Mouse (Mus musculus): Measurements from ENCODE around the gene Synm. TPM values are rescaled to one million over a fixed set of nuclear protein-coding genes. Genes with fewer than 3 reads are reported as not detected.
A peak's percentile ranks its signal among the peaks of the same experiment; 100 is the strongest.

The Synm gene
- polyA plus RNA-seq, 1 experiment from 2014 or later = 4.8 TPM

GRCm38 (mm10) chr7:67793449-67793848, 33.9 kb upstream of the Synm start:
- no peak overlapping the region for H3K9ac ChIP-seq
- H3K9me3 ChIP-seq (ENCODE audit: low read depth, low read length) = no peaks in the 10 kb centered on the region
- DNase-seq (peak; percentile 82), ATAC-seq (ENCODE audit: insufficient read depth) (peak; percentile 73)
- H3K4me3 ChIP-seq (ENCODE audit: low read depth, low read length) = no peak overlapping the region
- TF ChIP-seq CTCF (IDR thresholded peaks at IDR 0.05; ENCODE audit: low read depth) = no peak
- peak overlapping the region; percentile 31; the same call in 1 of the 2 replicates for H3K27ac ChIP-seq (ENCODE audit: low read depth)
- H3K4me2 ChIP-seq = no peak overlapping the region
- 44% methylated on average over 7 of the region's 7 CpGs for WGBS
- H3K27me3 ChIP-seq (ENCODE audit: insufficient read depth, low read length) = no peaks in the 10 kb centered on the region
- H3K36me3 ChIP-seq (ENCODE audit: insufficient read depth) = no peaks in the 10 kb centered on the region
- no peaks in the 10 kb centered on the region for H3K4me1 ChIP-seq (ENCODE audit: insufficient read depth)

GRCm38 (mm10) chr7:67791256-67791655, 31.7 kb upstream of the Synm start:
- no peaks in the 10 kb centered on the region for H3K36me3 ChIP-seq (ENCODE audit: insufficient read depth)
- no peaks in the 10 kb centered on the region for H3K9me3 ChIP-seq (ENCODE audit: low read depth, low read length)
- DNase-seq (no peak), ATAC-seq (ENCODE audit: insufficient read depth) (no peak)
- no peak overlapping the region for H3K27ac ChIP-seq (ENCODE audit: low read depth)
- H3K4me3 ChIP-seq (ENCODE audit: low read depth, low read length) = no peak overlapping the region
- H3K4me2 ChIP-seq = no peak overlapping the region
- no peaks in the 10 kb centered on the region for H3K27me3 ChIP-seq (ENCODE audit: insufficient read depth, low read length)
- no peak overlapping the region for H3K9ac ChIP-seq
- H3K4me1 ChIP-seq (ENCODE audit: insufficient read depth) = no peaks in the 10 kb centered on the region
- 49% methylated on average over 7 of the region's 7 CpGs for WGBS
- no peak for TF ChIP-seq CTCF (IDR thresholded peaks at IDR 0.05; ENCODE audit: low read depth)

- Histone ChIP-seq H3K4me1 (ENCODE audit: insufficient read depth) (no peaks in the 10 kb centered on the region), H3K27ac (ENCODE audit: low read depth) (no peak overlapping the region), H3K4me3 (ENCODE audit: low read depth, low read length) (no peak overlapping the region), H3K9ac (no peak overlapping the region), H3K9me3 (ENCODE audit: low read depth, low read length) (no peaks in the 10 kb centered on the region), H3K27me3 (ENCODE audit: insufficient read depth, low read length) (no peaks in the 10 kb centered on the region), H3K4me2 (peak overlapping the region; percentile 18; the same call in 1 of the 2 replicates), H3K36me3 (ENCODE audit: insufficient read depth) (no peaks in the 10 kb centered on the region)
- no peak; the same call in 1 of the 2 replicates for ATAC-seq (ENCODE audit: insufficient read depth)
- WGBS = 12% methylated on average over 10 of the region's 10 CpGs
- TF ChIP-seq CTCF (IDR thresholded peaks at IDR 0.05; ENCODE audit: low read depth) = peak; percentile 93
- DNase-seq = peak; percentile 91
Measured at GRCm38 (mm10) chr7:67788713-67789112, 29.2 kb upstream of the Synm start.

- TF ChIP-seq CTCF (IDR thresholded peaks at IDR 0.05; ENCODE audit: low read depth) = no peak
- no peaks in the 10 kb centered on the region for H3K27me3 ChIP-seq (ENCODE audit: insufficient read depth, low read length)
- H3K9me3 ChIP-seq (ENCODE audit: low read depth, low read length) = no peaks in the 10 kb centered on the region
- H3K4me3 ChIP-seq (ENCODE audit: low read depth, low read length) = no peak overlapping the region
- no peak overlapping the region for H3K27ac ChIP-seq (ENCODE audit: low read depth)
- H3K36me3 ChIP-seq (ENCODE audit: insufficient read depth) = no peaks in the 10 kb centered on the region
- ATAC-seq (ENCODE audit: insufficient read depth) (no peak), DNase-seq (no peak)
- H3K9ac ChIP-seq = no peak overlapping the region
- 59% methylated on average over 2 of the region's 2 CpGs for WGBS
- H3K4me1 ChIP-seq (ENCODE audit: insufficient read depth) = no peaks in the 10 kb centered on the region
- H3K4me2 ChIP-seq = no peak overlapping the region
Measured at GRCm38 (mm10) chr7:67787861-67788260, 28.3 kb upstream of the Synm start.

GRCm38 (mm10) chr7:67776636-67777305, 17.2 kb upstream of the Synm start:
- DNase-seq (peak; percentile 37), ATAC-seq (ENCODE audit: insufficient read depth) (peak; percentile 21; the same call in 1 of the 2 replicates)
- Histone ChIP-seq H3K27ac (ENCODE audit: low read depth) (no peak overlapping the region), H3K4me3 (ENCODE audit: low read depth, low read length) (no peak overlapping the region), H3K27me3 (ENCODE audit: insufficient read depth, low read length) (no peaks in the 10 kb centered on the region), H3K36me3 (ENCODE audit: insufficient read depth) (no peaks in the 10 kb centered on the region), H3K4me2 (no peak overlapping the region; the same call in 1 of the 2 replicates), H3K4me1 (ENCODE audit: insufficient read depth) (no peaks in the 10 kb centered on the region), H3K9ac (no peak overlapping the region), H3K9me3 (ENCODE audit: low read depth, low read length) (no peaks in the 10 kb centered on the region)
- WGBS = 37% methylated on average over 12 of the region's 12 CpGs
- TF ChIP-seq CTCF (IDR thresholded peaks at IDR 0.05; ENCODE audit: low read depth) = no peak

- Histone ChIP-seq H3K9me3 (ENCODE audit: low read depth, low read length) (no peaks in the 10 kb centered on the region), H3K4me1 (ENCODE audit: insufficient read depth) (no peaks in the 10 kb centered on the region), H3K27me3 (ENCODE audit: insufficient read depth, low read length) (no peaks in the 10 kb centered on the region), H3K27ac (ENCODE audit: low read depth) (no peak overlapping the region), H3K4me3 (ENCODE audit: low read depth, low read length) (no peak overlapping the region), H3K9ac (no peak overlapping the region), H3K4me2 (no peak overlapping the region), H3K36me3 (ENCODE audit: insufficient read depth) (no peaks in the 10 kb centered on the region)
- ATAC-seq (ENCODE audit: insufficient read depth) = peak; percentile 44
- WGBS = 27% methylated on average over 3 of the region's 3 CpGs
- no peak for TF ChIP-seq CTCF (IDR thresholded peaks at IDR 0.05; ENCODE audit: low read depth)
- DNase-seq = peak; percentile 44
Measured at GRCm38 (mm10) chr7:67775623-67776022, 16.1 kb upstream of the Synm start.

GRCm38 (mm10) chr7:67772231-67772630, 12.7 kb upstream of the Synm start:
- no peak overlapping the region for H3K4me3 ChIP-seq (ENCODE audit: low read depth, low read length)
- ATAC-seq (ENCODE audit: insufficient read depth) (no peak), DNase-seq (no peak)
- no peaks in the 10 kb centered on the region for H3K9me3 ChIP-seq (ENCODE audit: low read depth, low read length)
- no peaks in the 10 kb centered on the region for H3K4me1 ChIP-seq (ENCODE audit: insufficient read depth)
- H3K36me3 ChIP-seq (ENCODE audit: insufficient read depth) = no peaks in the 10 kb centered on the region
- H3K4me2 ChIP-seq = no peak overlapping the region
- H3K27ac ChIP-seq (ENCODE audit: low read depth) = no peak overlapping the region
- H3K9ac ChIP-seq = no peak overlapping the region
- WGBS = 85% methylated on average over 9 of the region's 9 CpGs
- no peaks in the 10 kb centered on the region for H3K27me3 ChIP-seq (ENCODE audit: insufficient read depth, low read length)
- TF ChIP-seq CTCF (IDR thresholded peaks at IDR 0.05; ENCODE audit: low read depth) = no peak

Measured in lung, embryonic 14.5 days (tissue).